Mouse (Mus musculus) frontal cortex, postnatal 25 days (tissue): ENCODE measurements around the gene Grk6.

Experiments
- DNase-seq, 2 experiments: peaks; one replicate each; pipeline ENCODE4 v3.0.0; 2022; ENCODE audit warnings: low spot score in 2 of 2

Grk6 gene

DNA sequence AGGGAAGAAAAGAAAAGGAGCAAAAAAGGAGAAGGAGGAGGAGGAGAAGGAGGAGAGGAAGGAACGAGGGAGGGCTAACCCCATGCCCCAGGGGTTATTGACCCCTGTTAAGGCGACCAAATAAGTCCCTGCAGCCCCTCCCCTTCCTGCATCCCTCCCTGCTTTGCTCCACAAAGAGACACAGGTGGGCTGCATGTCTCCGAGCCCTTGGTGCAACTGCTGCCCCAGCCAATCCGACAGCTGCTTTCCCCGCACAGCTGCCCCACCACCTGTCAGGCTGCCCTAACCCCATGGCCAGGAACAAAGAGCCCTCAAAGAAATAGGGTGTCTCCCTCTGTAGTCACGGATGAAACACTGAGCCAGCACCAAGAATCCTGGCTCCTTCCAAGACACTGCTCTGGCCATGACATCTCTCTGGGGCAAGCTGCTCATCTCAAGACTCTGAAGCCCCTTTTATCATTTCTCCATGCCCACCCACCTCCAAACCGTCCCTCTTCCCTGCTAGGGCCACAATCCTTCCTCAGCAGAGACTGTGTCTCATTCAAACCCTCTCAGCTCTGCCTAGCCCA lies 39.7 kb downstream of the Grk6 start:
- DNase-seq, result no peak

DNA sequence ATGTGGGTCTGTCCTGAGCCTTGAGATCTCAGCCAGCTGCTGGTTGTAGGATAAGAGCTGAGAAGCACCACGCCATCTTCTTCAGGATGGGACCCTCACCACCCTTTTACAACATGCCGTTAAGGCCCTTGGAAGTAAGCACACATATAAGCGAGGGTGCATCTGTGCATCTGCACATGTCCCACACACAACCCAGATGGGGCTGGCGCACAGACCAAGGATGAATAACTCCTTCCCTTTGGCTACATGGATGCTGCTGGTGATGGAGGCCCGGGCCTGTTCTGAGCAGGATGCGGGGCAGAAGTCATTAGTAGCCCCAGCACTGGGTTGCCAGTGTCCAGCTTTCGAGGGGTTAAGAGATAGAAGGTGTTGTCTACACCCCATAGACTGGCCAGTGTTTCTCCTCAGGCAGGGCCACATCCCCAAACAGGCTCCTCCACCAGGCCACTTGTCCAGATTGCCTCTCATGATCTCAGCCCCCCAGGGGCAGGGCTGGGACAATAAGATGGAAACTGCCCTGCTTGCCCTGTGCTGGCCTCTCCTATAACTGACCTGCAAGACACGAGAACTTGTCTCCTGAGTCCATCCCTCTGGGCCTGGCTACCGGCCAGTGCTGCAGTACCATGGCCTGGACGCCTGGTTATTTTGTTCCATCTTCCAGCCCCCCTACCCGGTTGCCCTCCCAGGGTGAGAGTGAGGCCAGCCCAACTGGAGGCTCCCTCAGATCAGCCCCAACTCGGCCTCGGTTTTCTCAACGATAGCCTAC lies 41.3 kb downstream of the Grk6 start:
- no peak for DNase-seq

GRCm38 (mm10) chr13:55486916-55487577 lies 42.2 kb downstream of the Grk6 start:
- DNase-seq, result no peak

GRCm38 (mm10) chr13:55487578-55488498 lies 43.0 kb downstream of the Grk6 start, which contains the start of gene Dbn1:
Gene Dbn1 (minus strand): TSS chr13:55488111.
- DNase-seq, result no peak

GRCm38 (mm10) chr13:55494257-55494656 lies 49.4 kb downstream of the Grk6 start:
- no peak for DNase-seq

DNA sequence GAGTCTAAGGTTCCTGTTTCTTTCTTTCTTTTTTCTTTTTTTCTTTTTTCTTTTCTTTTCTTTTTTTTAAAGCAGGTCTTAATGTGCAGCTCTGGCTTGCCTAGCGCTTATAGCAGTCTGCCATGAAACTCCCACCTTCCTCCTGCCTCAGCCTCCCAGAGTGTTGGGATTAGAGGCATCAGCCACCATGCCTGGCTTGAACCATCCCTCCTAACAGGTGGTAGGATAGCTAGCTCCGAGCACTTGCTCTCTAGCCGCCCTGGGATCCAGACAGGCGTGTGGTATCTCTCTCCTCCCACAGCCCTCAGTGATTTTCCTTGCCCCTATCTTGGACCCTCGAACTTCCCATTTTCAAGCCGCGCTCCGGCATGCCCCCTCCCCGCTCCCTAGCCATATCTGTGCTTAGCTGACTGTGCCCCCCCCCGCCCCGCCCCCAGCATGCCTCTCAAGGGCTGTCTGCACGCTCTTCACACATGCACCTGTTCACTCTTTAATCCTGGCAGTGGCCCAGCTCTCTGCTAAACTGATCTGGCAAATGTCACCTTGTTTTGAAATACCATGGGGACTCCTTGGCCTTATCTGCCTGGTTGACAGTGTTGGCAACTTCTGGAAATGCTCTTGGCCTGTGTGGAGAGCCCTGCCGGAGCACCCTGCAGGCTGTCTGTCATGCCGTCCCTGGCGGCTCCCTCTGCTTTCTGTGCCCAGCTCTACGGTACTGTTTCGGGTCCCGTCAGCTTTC lies 50.2 kb downstream of the Grk6 start:
- DNase-seq, result no peak

DNA sequence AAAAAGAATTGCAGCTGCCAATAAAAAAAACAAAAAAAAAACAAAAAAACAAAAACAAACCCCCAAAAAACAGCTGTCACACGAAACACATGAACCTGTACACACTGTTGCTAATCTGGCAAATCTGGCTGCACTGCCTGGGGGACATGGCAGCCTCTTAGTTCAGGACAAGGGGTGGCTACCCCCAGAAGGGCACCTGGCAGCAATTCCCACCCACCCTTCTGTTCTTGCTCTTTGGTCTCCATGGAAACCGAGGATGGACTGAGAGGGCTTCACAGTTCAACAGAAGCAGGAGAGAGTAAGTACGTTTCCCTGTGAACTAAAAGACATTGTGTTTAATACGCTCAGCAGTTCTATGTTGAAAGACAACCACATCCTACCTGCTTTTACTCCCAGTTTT lies 50.8 kb downstream of the Grk6 start:
- no peak for DNase-seq

GRCm38 (mm10) chr13:55496661-55497060 lies 51.8 kb downstream of the Grk6 start:
- no peak for DNase-seq

DNA sequence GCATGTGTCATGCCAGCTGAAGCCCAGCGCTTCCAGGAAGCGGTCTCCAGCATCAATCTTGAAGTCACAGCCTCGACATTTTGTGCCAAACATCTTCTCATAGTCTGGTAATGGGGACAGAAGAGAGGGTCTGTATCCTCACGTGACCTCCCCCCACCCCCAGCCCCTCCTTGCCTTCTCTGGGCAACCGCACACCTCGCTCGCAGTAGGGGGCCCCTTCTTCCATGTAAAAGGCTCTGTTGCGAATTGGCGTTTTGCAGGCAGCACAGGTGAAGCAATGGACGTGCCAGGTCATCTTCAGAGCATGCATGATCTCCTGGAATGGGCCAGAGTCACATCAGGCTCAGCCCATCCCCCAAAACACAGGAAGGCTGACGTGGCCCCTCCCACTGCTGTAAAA lies 54.0 kb downstream of the Grk6 start:
- DNase-seq, result no peak

- no peak for DNase-seq
Measured at GRCm38 (mm10) chr13:55500575-55500974, 55.7 kb downstream of the Grk6 start.

DNA sequence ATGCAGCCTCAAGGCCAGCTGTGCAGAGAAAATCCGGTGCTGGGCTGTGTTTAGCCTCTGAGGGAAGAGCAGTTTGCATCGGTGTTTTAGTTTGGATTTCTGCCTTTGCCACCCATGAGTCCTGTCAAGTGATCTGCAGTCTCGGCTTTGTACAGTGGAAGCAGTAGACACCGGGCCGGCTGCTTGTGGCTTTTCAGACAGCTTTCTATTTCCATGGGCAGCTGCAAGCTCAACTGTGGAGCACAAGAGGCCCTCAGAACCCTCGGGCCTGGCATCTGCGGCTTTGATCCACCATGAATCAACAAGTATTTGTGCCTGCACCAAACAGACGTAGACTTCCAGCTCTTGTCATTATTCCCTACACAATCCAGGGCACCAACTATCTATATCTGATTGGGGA lies 57.5 kb downstream of the Grk6 start:
- DNase-seq, result no peak

- no peak for DNase-seq
Measured at GRCm38 (mm10) chr13:55504390-55504789, 59.5 kb downstream of the Grk6 start.

GRCm38 (mm10) chr13:55505810-55506209 lies 60.9 kb downstream of the Grk6 start:
- no peak for DNase-seq

GRCm38 (mm10) chr13:55506697-55507096 lies 61.8 kb downstream of the Grk6 start:
- DNase-seq, result no peak

- DNase-seq, result no peak
Measured at GRCm38 (mm10) chr13:55507877-55508276, 63.0 kb downstream of the Grk6 start.

DNA sequence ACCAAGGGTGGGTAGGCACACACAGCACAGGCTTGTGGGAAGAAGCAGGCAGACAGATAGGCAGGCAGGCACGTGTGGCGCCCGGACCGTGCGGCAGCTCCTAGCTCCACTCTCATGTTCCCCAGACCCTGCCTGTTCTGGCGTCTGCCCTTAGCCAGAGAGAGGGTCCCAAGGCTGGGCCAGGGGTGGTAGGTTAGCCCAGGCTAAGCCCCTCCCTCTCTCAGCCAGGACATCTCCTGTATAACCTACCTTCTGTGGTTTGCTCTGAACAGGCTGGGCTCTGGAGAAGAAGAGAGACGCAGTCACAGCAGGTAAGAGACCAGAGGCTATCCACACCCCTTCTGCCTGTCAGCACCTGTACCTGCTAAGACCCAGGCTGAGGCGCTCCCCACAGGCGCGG lies 63.7 kb downstream of the Grk6 start:
- no peak for DNase-seq

- no peak for DNase-seq
Measured at GRCm38 (mm10) chr13:55510332-55510667, 65.4 kb downstream of the Grk6 start.
